Mouse (Mus musculus): ENCODE results near the gene Rffl. TPM values are rescaled to one million over a fixed set of nuclear protein-coding genes. Genes with fewer than 3 reads are reported as not detected.
A peak's percentile ranks its signal among the peaks of the same experiment; 100 is the strongest.

Rffl gene
- polyA plus RNA-seq, 1 experiment from 2014 or later, result 21.9 TPM

GRCm38 (mm10) chr11:82780983-82781903 lies 89.8 kb downstream of the Rffl start, which contains the start of gene Lig3:
Gene Lig3 (plus strand): TSS chr11:82781108.
- Histone ChIP-seq H3K27me3 (ENCODE audit: control insufficient read depth, insufficient read depth, low read length) (no peaks in the 10 kb centered on the region), H3K4me3 (replicated peaks; ENCODE audit: low read length) (peak within 1 kb of the TSS; percentile 64), H3K9me3 (replicated peaks; ENCODE audit: control insufficient read depth, low read length) (no peaks in the 10 kb centered on the region), H3K4me1 (ENCODE audit: control insufficient read depth, insufficient read depth, low read length) (peaks cover 16% of the 10 kb centered on the region), H3K9ac (ENCODE audit: low read length) (peak within 1 kb of the TSS; percentile 84), H3K36me3 (ENCODE audit: control insufficient read depth, insufficient read depth, low read length) (peaks cover 9% of the 10 kb centered on the region), H3K27ac (ENCODE audit: low read length) (peak within 1 kb of the TSS; percentile 96), H3K4me2 (ENCODE audit: low read depth, low read length) (peak within 1 kb of the TSS; percentile 63)
- WGBS, result under 1% methylated on average over 69 of the region's 90 CpGs
- ATAC-seq (ENCODE audit: insufficient read depth, low FRiP score), result peak; percentile 95

- no peaks in the 10 kb centered on the region for H3K27me3 ChIP-seq (ENCODE audit: control insufficient read depth, insufficient read depth, low read length)
- H3K27ac ChIP-seq (ENCODE audit: low read length), result peak overlapping the region; percentile 96
- peak overlapping the region; percentile 64 for H3K4me3 ChIP-seq (replicated peaks; ENCODE audit: low read length)
- H3K36me3 ChIP-seq (ENCODE audit: control insufficient read depth, insufficient read depth, low read length), result peaks cover 4% of the 10 kb centered on the region; the same call in 1 of the 2 replicates
- no peak for ATAC-seq (ENCODE audit: insufficient read depth, low FRiP score)
- peak overlapping the region; percentile 63 for H3K4me2 ChIP-seq (ENCODE audit: low read depth, low read length)
- WGBS, result 34% methylated on average over 5 of the region's 5 CpGs
- H3K9ac ChIP-seq (ENCODE audit: low read length), result peak overlapping the region; percentile 84
- H3K4me1 ChIP-seq (ENCODE audit: control insufficient read depth, insufficient read depth, low read length), result peaks cover 16% of the 10 kb centered on the region
- no peaks in the 10 kb centered on the region for H3K9me3 ChIP-seq (replicated peaks; ENCODE audit: control insufficient read depth, low read length)
Measured at GRCm38 (mm10) chr11:82780134-82780533, 90.9 kb downstream of the Rffl start.

GRCm38 (mm10) chr11:82764438-82764924 lies 106.5 kb downstream of the Rffl start:
- no peaks in the 10 kb centered on the region for H3K27me3 ChIP-seq (ENCODE audit: control insufficient read depth, insufficient read depth, low read length)
- H3K4me1 ChIP-seq (ENCODE audit: control insufficient read depth, insufficient read depth, low read length), result peaks cover 14% of the 10 kb centered on the region
- H3K27ac ChIP-seq (ENCODE audit: low read length), result peak overlapping the region; percentile 84
- peak; percentile 63 for ATAC-seq (ENCODE audit: insufficient read depth, low FRiP score)
- peak overlapping the region; percentile 99 for H3K4me2 ChIP-seq (ENCODE audit: low read depth, low read length)
- peaks cover 4% of the 10 kb centered on the region; the same call in 1 of the 2 replicates for H3K9me3 ChIP-seq (replicated peaks; ENCODE audit: control insufficient read depth, low read length)
- peaks cover 3% of the 10 kb centered on the region; the same call in 1 of the 2 replicates for H3K36me3 ChIP-seq (ENCODE audit: control insufficient read depth, insufficient read depth, low read length)
- WGBS, result under 1% methylated on average over 28 of the region's 28 CpGs
- peak overlapping the region; percentile 83 for H3K4me3 ChIP-seq (replicated peaks; ENCODE audit: low read length)
- peak overlapping the region; percentile 86 for H3K9ac ChIP-seq (ENCODE audit: low read length)

GRCm38 (mm10) chr11:82763742-82764437 lies 107.1 kb downstream of the Rffl start, which contains the start of the genes Cct6b and Zfp830:
Gene Cct6b (minus strand): TSS chr11:82764321.
Gene Zfp830 (plus strand): TSS chr11:82764345.
- Histone ChIP-seq H3K4me2 (ENCODE audit: low read depth, low read length) (peak within 1 kb of the TSS; percentile 99), H3K4me1 (ENCODE audit: control insufficient read depth, insufficient read depth, low read length) (peaks cover 14% of the 10 kb centered on the region), H3K27me3 (ENCODE audit: control insufficient read depth, insufficient read depth, low read length) (no peaks in the 10 kb centered on the region), H3K4me3 (replicated peaks; ENCODE audit: low read length) (peak within 1 kb of the TSS; percentile 83), H3K27ac (ENCODE audit: low read length) (peak within 1 kb of the TSS; percentile 91), H3K36me3 (ENCODE audit: control insufficient read depth, insufficient read depth, low read length) (peaks cover 3% of the 10 kb centered on the region; the same call in 1 of the 2 replicates), H3K9ac (ENCODE audit: low read length) (peak within 1 kb of the TSS; percentile 86), H3K9me3 (replicated peaks; ENCODE audit: control insufficient read depth, low read length) (peaks cover 4% of the 10 kb centered on the region; the same call in 1 of the 2 replicates)
- under 1% methylated on average over 44 of the region's 44 CpGs for WGBS
- peak; percentile 99 for ATAC-seq (ENCODE audit: insufficient read depth, low FRiP score)

GRCm38 (mm10) chr11:82763261-82763660 lies 107.7 kb downstream of the Rffl start:
- 9% methylated on average over 4 of the region's 4 CpGs for WGBS
- Histone ChIP-seq H3K9ac (ENCODE audit: low read length) (peak overlapping the region; percentile 86), H3K36me3 (ENCODE audit: control insufficient read depth, insufficient read depth, low read length) (peaks cover 3% of the 10 kb centered on the region; the same call in 1 of the 2 replicates), H3K27me3 (ENCODE audit: control insufficient read depth, insufficient read depth, low read length) (no peaks in the 10 kb centered on the region), H3K4me2 (ENCODE audit: low read depth, low read length) (peak overlapping the region; percentile 99), H3K9me3 (replicated peaks; ENCODE audit: control insufficient read depth, low read length) (peaks cover 4% of the 10 kb centered on the region; the same call in 1 of the 2 replicates), H3K4me1 (ENCODE audit: control insufficient read depth, insufficient read depth, low read length) (peaks cover 14% of the 10 kb centered on the region), H3K4me3 (replicated peaks; ENCODE audit: low read length) (peak overlapping the region; percentile 83), H3K27ac (ENCODE audit: low read length) (peak overlapping the region; percentile 91)
- no peak for ATAC-seq (ENCODE audit: insufficient read depth, low FRiP score)

- Histone ChIP-seq H3K4me3 (replicated peaks; ENCODE audit: low read length) (no peak overlapping the region), H3K4me2 (ENCODE audit: low read depth, low read length) (no peak overlapping the region), H3K9me3 (replicated peaks; ENCODE audit: control insufficient read depth, low read length) (peaks cover 4% of the 10 kb centered on the region; the same call in 1 of the 2 replicates), H3K9ac (ENCODE audit: low read length) (no peak overlapping the region), H3K4me1 (ENCODE audit: control insufficient read depth, insufficient read depth, low read length) (peaks cover 14% of the 10 kb centered on the region), H3K36me3 (ENCODE audit: control insufficient read depth, insufficient read depth, low read length) (0 out of 2 replicates have a peak, but pooled peaks cover 3% of the 10 kb centered on the region), H3K27me3 (ENCODE audit: control insufficient read depth, insufficient read depth, low read length) (no peaks in the 10 kb centered on the region; the same call in 1 of the 2 replicates), H3K27ac (ENCODE audit: low read length) (no peak overlapping the region)
- WGBS, result 80% methylated on average over 6 of the region's 6 CpGs
- ATAC-seq (ENCODE audit: insufficient read depth, low FRiP score), result no peak
Measured at GRCm38 (mm10) chr11:82762286-82762829, 108.7 kb downstream of the Rffl start.

GRCm38 (mm10) chr11:82755919-82756318 lies 115.1 kb downstream of the Rffl start:
- WGBS, result 88% methylated on average over 1 of the region's 1 CpGs
- H3K4me3 ChIP-seq (replicated peaks; ENCODE audit: low read length), result no peak overlapping the region
- no peaks in the 10 kb centered on the region for H3K9me3 ChIP-seq (replicated peaks; ENCODE audit: control insufficient read depth, low read length)
- H3K9ac ChIP-seq (ENCODE audit: low read length), result no peak overlapping the region
- no peaks in the 10 kb centered on the region for H3K4me1 ChIP-seq (ENCODE audit: control insufficient read depth, insufficient read depth, low read length)
- H3K36me3 ChIP-seq (ENCODE audit: control insufficient read depth, insufficient read depth, low read length), result no peaks in the 10 kb centered on the region
- no peaks in the 10 kb centered on the region; the same call in 1 of the 2 replicates for H3K27me3 ChIP-seq (ENCODE audit: control insufficient read depth, insufficient read depth, low read length)
- H3K4me2 ChIP-seq (ENCODE audit: low read depth, low read length), result no peak overlapping the region
- no peak for ATAC-seq (ENCODE audit: insufficient read depth, low FRiP score)
- no peak overlapping the region for H3K27ac ChIP-seq (ENCODE audit: low read length)

Data from stomach, embryonic 16.5 days (tissue).